Mouse (Mus musculus) embryonic fibroblast, embryonic 13.5 days (primary cell): ENCODE measurements at regions not wholly inside any gene's neighbourhood (a gene's known extent, or its start where the extent isn't known, plus 50 kb on each side); places are given as distances from the start of the nearest gene placed in this dataset.

ENCODE experiments used
- H3K27ac ChIP-seq: 2 replicates; pipeline ENCODE4 v1.5.1; 2012; ENCODE audit warnings: low read length, control low read depth, inconsistent platforms; ENCODE audit not compliant: insufficient read depth
- H3K4me1 ChIP-seq: 2 replicates; pipeline ENCODE4 v1.6.1; 2011; ENCODE audit warnings: low read length; ENCODE audit not compliant: control insufficient read depth, insufficient read depth
- H3K4me3 ChIP-seq: 2 replicates; pipeline ENCODE4 v1.5.1; 2011; ENCODE audit warnings: mild to moderate bottlenecking, control low read depth, low read length; ENCODE audit not compliant: insufficient read depth
- CTCF ChIP-seq: IDR thresholded peaks from 2 replicates; pipeline ENCODE4 v1.5.1; 2011; ENCODE audit warnings: mild to moderate bottlenecking, control low read depth, low read length, moderate library complexity, borderline replicate concordance; ENCODE audit not compliant: insufficient read depth
- POLR2A ChIP-seq: IDR thresholded peaks from 2 replicates; pipeline ENCODE4 v1.6.1; 2011; ENCODE audit warnings: low read depth, mild to moderate bottlenecking, control low read depth, low read length, moderate library complexity

DNA sequence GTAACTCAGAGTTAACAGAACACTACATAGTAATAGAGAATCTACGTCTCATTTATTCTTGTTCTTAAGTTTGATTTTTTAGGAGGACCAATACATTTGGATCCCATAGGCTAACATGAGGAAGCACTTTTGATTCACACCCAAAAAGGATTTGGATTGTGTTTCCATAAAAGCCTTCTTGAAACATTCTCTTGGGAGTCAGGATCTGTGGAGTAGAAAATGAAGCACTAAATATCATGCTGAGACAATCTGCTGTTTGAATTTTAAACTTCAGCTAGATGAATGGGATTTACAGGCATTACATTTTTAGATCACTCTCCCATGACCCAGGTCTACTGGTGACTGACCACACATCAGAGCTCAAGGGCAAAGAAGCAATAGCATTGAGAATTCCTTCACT lies 2877.5 kb upstream of the 5930422O12Rik start:
- H3K4me1 ChIP-seq: no peaks in the 10 kb centered on the region
- H3K27ac ChIP-seq: no peak overlapping the region
- H3K4me3 ChIP-seq: no peak overlapping the region
- TF ChIP-seq CTCF: no peak
- TF ChIP-seq POLR2A: no peak

DNA sequence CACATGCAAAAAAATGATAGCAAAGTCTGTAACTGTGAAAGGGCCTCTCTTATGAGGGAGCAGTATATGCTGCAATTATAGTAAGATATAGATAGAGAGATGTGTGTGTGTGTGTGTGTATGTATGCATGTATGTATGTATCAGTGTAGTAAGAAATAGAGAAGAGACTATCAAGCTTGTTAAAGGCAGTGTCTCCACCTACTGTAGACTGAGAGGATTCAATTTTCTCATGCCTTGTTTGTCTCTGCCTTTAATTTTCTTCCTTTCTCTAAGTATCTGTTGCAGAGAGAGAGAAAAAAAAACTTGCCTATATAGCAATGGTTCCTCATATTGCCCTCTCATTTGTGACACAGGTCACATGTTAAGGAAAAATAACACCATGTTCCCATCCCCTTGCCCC lies 2871.1 kb upstream of the 5930422O12Rik start:
- TF ChIP-seq CTCF (no peak), POLR2A (no peak)
- H3K4me1 ChIP-seq: peaks cover 8% of the 10 kb centered on the region
- H3K4me3 ChIP-seq: no peak overlapping the region
- H3K27ac ChIP-seq: no peak overlapping the region

GRCm38 (mm10) chr8:30561323-30562207 lies 2866.9 kb upstream of the 5930422O12Rik start:
- Histone ChIP-seq H3K4me3 (no peak overlapping the region), H3K27ac (no peak overlapping the region), H3K4me1 (peaks cover 8% of the 10 kb centered on the region)
- no peak for TF ChIP-seq CTCF
- TF ChIP-seq POLR2A: no peak

DNA sequence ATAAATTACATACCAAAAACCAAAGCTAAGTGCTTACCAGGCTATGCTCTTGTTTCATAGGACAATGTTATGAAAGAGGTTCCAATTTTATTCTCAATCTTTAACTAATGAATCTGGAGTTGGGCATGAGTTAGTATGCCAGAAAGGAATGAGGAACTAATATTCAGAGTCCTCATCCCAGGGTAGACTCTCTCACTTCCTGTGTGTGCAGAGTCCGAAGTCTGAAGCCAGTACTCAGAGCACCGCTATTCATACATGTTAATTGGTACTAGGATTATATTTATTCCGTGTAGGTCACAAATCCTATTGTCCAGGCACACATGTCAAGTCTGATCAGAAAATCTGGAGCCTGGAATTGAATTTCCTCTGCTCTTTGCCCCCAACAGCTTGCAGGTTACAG lies 2858.7 kb upstream of the 5930422O12Rik start:
- Histone ChIP-seq H3K27ac (no peak overlapping the region), H3K4me1 (no peaks in the 10 kb centered on the region), H3K4me3 (no peak overlapping the region)
- TF ChIP-seq CTCF (no peak), POLR2A (no peak)

DNA sequence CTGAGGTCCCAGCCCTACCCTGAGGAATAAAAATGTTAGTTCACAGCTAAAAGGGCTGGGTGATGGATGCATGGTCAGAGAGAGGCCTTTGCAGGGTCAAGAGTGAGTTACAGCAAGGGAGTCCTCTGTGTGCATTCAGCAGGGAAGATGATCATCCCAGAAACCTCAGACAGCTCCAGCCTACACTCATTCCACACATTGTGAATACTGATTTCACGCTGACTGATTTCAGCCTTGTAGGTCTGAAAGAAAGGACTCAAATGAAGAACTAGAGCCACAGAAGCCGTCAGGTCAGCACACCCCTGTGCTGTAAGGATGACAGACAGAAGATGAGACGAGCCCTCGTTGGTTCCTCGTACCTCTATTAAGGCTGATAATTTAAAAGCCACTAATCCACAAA lies 2858.0 kb upstream of the 5930422O12Rik start:
- TF ChIP-seq CTCF: no peak
- TF ChIP-seq POLR2A: no peak
- H3K27ac ChIP-seq: no peak overlapping the region
- H3K4me3 ChIP-seq: no peak overlapping the region
- no peaks in the 10 kb centered on the region for H3K4me1 ChIP-seq

DNA sequence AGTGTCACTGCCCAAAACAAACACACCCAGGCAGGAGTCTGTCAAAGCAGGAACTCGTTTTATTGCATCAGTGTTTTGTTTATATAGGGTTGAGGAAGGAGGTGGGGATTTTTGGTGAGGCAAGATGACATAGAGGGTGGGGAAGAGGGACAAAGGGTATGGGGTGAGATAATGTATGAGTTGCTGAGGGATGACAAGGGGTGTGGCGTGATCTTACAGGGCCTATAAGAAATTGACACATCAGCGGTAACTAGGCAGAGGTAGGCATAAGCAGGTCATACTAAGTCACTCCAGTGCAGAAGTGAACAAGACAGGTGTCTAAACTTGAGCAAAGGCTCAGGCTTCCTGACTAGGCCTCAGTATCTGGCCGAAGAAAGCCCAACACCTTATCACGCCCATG lies 2841.0 kb upstream of the 5930422O12Rik start:
- Histone ChIP-seq H3K4me3 (no peak overlapping the region), H3K4me1 (no peaks in the 10 kb centered on the region), H3K27ac (no peak overlapping the region)
- TF ChIP-seq POLR2A (no peak), CTCF (no peak)

GRCm38 (mm10) chr8:30602421-30602820 lies 2826.1 kb upstream of the 5930422O12Rik start:
- Histone ChIP-seq H3K4me1 (no peaks in the 10 kb centered on the region), H3K27ac (no peak overlapping the region), H3K4me3 (no peak overlapping the region)
- TF ChIP-seq CTCF (no peak), POLR2A (no peak)

- no peak for TF ChIP-seq CTCF
- no peak for TF ChIP-seq POLR2A
- Histone ChIP-seq H3K4me1 (no peaks in the 10 kb centered on the region), H3K4me3 (no peak overlapping the region), H3K27ac (no peak overlapping the region)
Measured at GRCm38 (mm10) chr8:30630332-30630731, 2798.2 kb upstream of the 5930422O12Rik start.

- no peak for TF ChIP-seq POLR2A
- no peak for TF ChIP-seq CTCF
- Histone ChIP-seq H3K4me1 (no peaks in the 10 kb centered on the region), H3K4me3 (no peak overlapping the region), H3K27ac (no peak overlapping the region)
Measured at GRCm38 (mm10) chr8:30636791-30637190, 2791.7 kb upstream of the 5930422O12Rik start.

DNA sequence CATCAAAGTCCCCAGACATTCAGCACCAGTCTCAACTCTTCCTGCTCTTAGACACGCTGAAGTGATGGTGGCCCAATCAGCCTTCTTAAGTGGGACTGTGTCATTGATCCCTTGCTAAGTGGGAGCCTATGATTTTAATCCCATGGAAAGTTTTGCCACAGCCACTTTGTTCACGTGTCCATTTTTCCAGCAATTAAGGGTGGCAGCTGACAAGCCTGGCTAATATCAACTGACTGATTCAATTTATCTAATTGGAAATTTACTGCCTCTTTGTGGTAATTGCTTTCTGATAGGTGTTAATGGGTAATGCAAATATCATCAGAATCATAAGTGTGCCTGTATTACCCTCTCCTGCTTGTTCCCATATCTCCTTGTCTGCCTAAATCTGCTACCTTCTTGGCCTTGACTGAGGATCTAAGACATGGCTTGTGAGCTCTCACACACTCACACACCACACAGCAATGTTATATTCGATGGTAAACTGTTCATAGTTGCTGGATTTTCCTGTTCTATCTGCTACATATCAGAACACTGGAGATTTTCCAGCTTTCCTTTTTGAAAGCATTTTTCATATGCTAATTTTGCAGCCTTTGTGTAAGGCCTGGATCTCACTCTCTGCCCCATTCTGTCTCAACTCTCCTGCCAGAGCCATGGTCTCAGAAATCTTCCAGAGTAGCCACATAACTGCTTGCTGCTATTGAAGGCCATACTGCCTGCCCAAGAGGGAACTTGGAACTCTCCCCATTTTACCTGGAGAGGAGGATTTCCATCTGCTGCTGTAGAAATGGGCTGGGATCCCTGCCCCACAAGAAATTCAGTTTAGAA lies 2785.4 kb upstream of the 5930422O12Rik start:
- H3K4me3 ChIP-seq: no peak overlapping the region
- no peaks in the 10 kb centered on the region for H3K4me1 ChIP-seq
- H3K27ac ChIP-seq: no peak overlapping the region
- no peak for TF ChIP-seq CTCF
